ENCODE assay signal across 25 mouse cellular contexts in the genomic region with DNA sequence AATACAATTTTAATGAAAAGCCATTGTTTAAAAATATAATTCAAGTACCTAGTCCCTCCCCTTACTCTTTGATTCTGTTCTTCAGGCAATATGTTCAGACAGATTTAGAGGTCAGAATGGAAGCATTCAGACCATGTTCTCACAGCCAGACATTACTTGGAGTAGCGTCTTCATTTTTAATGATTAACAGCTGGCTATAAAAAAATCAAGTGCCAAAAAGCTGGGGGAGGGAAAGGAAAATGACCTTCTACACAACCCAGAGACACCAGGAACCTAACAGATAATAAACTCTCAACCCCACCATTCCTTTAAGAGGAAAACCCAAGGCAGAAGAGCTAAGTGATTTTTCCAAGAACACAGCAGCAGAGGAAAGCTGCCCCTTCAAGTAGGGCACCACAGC.
"Had no signal": no experiment of that assay in that cellular context is flagged by ENCODE, and none has a peak within 500 bp of the region (broad histone marks: within the 10 kb centered on the region; RNA-seq: fewer than 3 reads in every experiment).

No protein-coding gene starts in this region.

- H3K4me2 ChIP-seq: heart, embryonic 11.5 days; heart, embryonic 13.5 days; heart, embryonic 15.5 days; hindbrain, embryonic 12.5 days; hindbrain, embryonic 14.5 days; intestine, embryonic 15.5 days; limb, embryonic 12.5 days; liver, embryonic 12.5 days had no signal

- H3K4me1 ChIP-seq: heart, embryonic 13.5 days; heart, embryonic 15.5 days; hindbrain, embryonic 12.5 days; intestine, embryonic 15.5 days; limb, embryonic 12.5 days; liver, embryonic 12.5 days had no signal

- H3K27ac ChIP-seq: heart, adult 2 months; heart, embryonic 13.5 days; heart, embryonic 15.5 days; hindbrain, embryonic 12.5 days; hindbrain, embryonic 14.5 days; intestine, embryonic 15.5 days; kidney, postnatal 0 days; layer of hippocampus, adult 2 months; left cerebral cortex, adult 2 months; limb, embryonic 10.5 days; limb, embryonic 12.5 days; liver, embryonic 12.5 days; liver, embryonic 14.5 days had no signal

- H3K9me3 ChIP-seq: heart, embryonic 13.5 days; heart, embryonic 15.5 days; hindbrain, embryonic 12.5 days; intestine, embryonic 15.5 days; limb, embryonic 10.5 days; limb, embryonic 12.5 days; liver, embryonic 12.5 days had no signal

- ATAC-seq: forebrain, postnatal 0 days; hindbrain, embryonic 16.5 days; inflammation-experienced regulatory T-cells, adult 6 months; intestine, embryonic 15.5 days; intestine, postnatal 0 days; liver, embryonic 12.5 days had no signal

- H3K4me3 ChIP-seq: heart, adult 2 months; heart, embryonic 13.5 days; heart, embryonic 15.5 days; hindbrain, embryonic 12.5 days; intestine, embryonic 15.5 days; layer of hippocampus, adult 2 months; left cerebral cortex, adult 2 months; limb, embryonic 10.5 days; limb, embryonic 12.5 days; liver, embryonic 12.5 days had no signal

- DNase-seq: forebrain, postnatal 0 days; gastrocnemius, postnatal 14 days; gastrocnemius, postnatal 36 days; heart, adult 11 months; heart, adult 2 months; heart, postnatal 14 days; heart, postnatal 36 days; kidney, postnatal 4 days; liver had no signal

- H3K36me3 ChIP-seq: heart, embryonic 13.5 days; heart, embryonic 15.5 days; hindbrain, embryonic 12.5 days; intestine, embryonic 15.5 days; limb, embryonic 10.5 days; limb, embryonic 12.5 days; liver, embryonic 12.5 days had no signal

- H3K9ac ChIP-seq: forebrain, postnatal 0 days; heart, embryonic 13.5 days; heart, embryonic 15.5 days; hindbrain, embryonic 12.5 days; hindbrain, embryonic 14.5 days; intestine, embryonic 15.5 days; limb, embryonic 12.5 days; liver, embryonic 12.5 days; liver, embryonic 14.5 days had no signal

- H3K27me3 ChIP-seq: heart, embryonic 13.5 days; heart, embryonic 15.5 days; hindbrain, embryonic 12.5 days; intestine, embryonic 15.5 days; limb, embryonic 12.5 days; liver, embryonic 12.5 days had no signal
